Mouse (Mus musculus) ES-Bruce4 (cell line): ENCODE data around the gene Chrnb1.

ENCODE experiments used
- CTCF ChIP-seq: IDR thresholded peaks from one replicate; pipeline ENCODE4 v1.8.1; 2011; ENCODE audit warnings: low read depth, low read length
- EP300 ChIP-seq: IDR thresholded peaks from 2 replicates; pipeline ENCODE4 v1.6.1; 2011; ENCODE audit warnings: low read depth, low read length; ENCODE audit not compliant: insufficient read depth

- TF ChIP-seq EP300: no peak
- no peak for TF ChIP-seq CTCF
These were observed 6.9 kb upstream of the Chrnb1 start for GRCm38 (mm10) chr11:69802648-69803105.
